Mouse (Mus musculus) 3T3-L1 (cell line): Measurements from ENCODE around the gene Bspry.

Experiments
- DNase-seq: peaks from one replicate; pipeline ENCODE4 v3.0.0-alpha.2; 2015; ENCODE audit warnings: low read depth, low spot score

The Bspry gene

DNA sequence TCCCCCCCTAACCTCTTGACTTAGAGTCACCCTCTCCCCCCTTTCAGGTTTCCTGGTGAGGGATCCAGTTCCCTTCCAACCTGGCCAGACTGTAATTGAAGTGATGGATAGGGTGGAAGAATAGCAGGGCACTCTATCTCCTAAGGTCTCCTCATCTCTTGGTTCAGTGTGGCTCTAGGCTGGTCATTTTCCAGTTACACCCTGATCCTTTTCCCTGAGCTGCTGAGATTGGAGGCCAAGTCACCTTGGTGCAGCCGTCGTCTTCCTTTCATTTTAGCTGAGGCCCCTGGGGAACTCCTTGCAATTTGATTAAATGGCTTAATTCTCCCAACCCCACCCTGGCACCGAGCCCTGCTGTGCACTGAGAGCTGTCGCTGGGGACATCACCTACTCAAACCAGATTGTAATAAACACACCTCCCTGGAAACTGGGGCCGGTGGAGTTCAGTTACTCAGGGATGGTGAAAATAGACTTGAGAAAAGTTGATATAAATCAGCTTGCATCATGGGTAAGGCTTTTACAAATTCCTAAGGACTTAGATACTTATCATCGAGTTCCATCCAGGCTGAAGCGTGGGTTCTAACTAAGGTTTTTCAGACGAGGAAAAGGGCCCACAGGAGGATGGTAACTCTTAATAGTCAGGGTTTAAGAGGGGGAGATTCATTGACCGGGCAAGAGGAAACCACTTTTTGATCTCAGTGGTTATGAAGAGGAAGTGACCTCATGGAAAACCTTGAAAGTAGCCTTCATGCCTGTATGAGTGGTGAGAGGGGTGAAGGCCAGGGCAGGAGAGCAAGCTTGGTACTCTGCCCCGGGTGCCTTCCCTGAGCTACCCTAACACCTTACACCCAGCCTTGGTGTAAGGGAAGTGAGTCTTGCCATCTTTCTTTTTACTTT is 1.1 kb downstream of the Bspry start:
- no peak for DNase-seq

DNA sequence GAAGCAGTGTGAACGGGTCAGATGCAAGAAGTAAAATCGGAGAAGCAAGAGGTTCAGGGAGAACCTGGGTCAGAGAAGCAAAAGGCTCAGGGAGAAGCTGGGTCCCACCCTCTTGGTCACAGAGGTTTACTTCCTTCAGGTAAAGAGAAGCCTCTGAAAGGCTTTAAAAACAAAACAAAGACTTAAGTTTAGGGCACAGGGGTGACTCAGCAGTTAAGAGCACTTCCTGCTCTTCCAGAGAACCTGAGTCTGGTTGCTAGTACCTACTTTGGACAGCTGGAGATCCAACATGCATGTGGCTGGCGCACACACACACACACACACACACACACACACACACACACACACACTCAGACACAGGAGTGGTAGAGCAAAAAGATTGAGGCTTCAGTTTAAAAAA is 5.1 kb downstream of the Bspry start:
- no peak for DNase-seq

DNA sequence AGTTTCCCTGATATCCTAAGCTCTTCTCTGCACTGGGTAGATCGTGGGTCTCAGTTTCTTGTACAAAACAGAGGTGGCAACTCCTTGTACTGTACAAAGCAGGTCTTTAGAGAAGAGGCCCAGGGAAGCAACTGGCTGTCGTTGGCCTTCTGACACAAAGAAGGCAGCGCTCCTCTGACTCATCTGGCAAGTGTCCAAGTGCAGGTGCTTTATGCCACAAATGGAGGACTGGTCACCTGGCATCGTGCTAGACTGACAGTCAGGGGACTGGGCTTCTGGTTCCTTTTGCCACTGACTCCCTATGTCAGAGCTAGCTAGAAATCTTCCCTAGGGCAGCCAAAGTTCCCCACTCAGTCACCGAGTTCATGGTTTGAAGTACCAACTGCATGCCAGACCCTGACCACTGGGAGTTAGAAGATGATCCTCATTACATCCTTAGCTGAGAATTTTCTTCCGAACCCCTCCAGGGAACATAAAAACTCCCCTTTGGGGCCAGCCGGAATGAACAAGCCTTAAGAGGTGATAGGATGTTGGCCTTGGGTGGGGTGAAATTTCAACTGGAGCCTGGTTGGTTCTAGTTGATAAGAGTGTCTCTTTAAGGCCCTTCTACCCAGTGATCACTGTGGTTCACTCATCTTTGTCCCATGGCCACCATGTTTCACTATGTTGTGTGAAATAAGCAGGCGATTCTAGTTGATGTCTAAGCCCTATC is 5.8 kb downstream of the Bspry start:
- DNase-seq, result no peak

DNA sequence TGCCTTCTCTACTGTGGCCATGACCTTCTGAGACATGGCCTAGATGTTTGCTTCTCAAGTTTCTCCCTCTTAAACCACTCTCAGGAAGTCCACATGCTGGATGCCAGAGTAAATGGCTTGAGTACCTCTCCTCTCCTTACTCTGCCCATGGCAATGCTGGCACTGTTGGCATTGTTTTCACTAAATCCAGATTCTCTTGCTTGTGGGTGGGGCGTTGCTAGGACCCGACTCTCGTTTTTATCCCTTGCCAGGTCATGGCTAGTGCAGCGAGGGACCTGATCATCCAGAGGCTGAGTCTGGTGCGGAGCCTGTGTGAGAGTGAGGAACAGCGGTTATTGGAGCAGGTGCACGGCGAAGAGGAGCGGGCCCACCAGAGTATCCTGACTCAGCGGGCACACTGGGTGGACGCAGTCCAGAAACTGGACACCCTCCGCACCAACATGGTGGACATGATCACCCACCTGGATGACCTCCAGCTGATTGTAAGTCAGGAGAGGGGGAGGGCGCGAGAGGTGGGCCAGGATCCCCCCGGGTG is 6.4 kb downstream of the Bspry start:
- DNase-seq, result no peak

DNA sequence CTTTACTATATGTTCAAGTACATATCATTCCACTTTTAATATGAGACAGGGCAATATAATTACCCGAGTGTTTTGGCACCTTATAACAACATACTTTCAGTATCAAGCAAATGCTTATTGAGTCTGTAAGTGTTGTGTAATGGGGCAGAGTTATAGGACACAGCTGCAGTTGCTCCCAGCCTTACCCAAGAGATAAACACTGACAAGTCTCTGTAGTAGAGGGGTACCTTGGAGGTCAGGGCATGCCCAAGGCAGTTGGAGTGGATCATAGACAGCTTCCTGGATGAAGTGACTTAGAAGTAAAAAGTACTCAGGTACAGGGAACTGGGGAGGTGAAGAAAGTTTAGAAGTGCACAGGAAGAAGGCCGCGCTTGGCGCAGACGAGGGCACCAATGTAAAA is 7.3 kb downstream of the Bspry start:
- no peak for DNase-seq

DNA sequence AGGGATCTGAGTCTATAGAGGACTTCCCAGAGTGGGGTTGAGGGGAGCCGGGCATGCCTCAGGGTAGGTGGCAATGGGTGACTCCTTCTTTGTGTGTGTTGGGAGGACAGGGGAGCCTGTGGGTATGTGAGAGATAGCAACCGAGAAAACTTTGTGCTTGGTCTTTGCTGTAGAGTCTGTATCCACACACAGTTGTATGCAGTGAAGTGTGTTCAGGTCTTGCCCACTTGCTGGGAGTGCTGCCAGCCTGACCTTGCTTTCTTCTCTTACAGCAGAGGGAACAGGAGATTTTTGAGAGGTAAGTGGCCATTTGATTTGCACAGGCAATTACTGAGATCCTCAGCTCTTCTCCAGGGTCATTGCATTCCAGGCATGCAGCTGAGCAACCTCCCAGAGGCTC is 8.1 kb downstream of the Bspry start:
- DNase-seq, result no peak

DNA sequence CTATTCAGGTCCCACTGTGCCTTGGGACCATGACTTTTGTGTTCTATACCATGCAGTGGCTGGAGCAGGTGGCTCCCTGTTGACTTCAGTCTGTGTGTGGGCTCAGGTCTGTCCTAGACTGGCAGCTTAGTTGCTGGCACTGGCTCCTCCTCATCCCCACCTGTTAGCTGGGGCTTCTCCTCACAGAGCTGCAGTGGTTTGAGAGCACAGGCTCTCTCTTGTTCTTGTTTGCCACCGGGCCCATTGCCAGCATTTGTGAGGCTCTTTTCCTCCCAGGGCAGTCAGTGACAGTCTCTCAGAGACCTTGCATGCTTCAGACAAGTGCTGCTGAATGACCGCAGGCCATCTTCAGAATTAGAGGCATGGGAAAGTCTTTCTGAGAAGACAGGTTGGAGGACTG is 12.8 kb downstream of the Bspry start:
- DNase-seq, result no peak

DNA sequence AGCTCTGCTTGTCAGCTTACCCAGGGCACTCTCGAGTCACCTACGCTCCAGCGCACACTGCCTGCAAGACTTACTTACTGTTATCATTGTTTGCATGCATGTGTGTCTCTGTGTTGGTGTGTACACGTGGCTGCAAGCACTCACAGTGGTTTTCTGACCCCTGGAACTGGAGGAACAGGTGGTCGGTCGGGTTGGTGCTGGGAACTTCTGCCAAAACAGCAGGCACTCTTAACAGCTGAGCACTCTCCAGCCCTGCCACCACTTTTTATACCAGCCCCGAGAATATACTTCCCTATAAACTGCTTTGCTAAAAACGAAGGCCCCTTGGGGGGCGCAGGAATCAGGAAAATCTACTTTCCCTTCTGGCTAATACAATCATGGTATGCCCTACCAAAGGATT is 14.4 kb downstream of the Bspry start:
- no peak for DNase-seq

DNA sequence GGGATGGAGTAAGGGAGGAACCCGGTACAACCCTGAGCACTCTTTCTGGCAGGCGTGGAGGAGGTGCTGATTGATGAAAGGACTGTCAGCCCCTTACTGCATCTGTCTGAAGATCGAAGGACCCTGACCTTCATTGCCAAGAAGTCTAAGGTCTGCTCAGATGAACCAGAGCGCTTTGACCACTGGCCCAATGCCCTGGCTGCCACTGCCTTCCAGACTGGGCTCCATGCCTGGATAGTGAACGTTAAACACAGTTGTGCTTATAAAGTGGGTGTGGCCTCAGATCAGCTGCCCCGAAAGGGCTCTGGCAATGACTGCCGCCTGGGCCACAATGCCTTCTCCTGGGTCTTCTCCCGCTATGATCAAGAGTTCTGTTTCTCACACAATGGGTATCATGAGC is 16.1 kb downstream of the Bspry start:
- peak; percentile 58 for DNase-seq

DNA sequence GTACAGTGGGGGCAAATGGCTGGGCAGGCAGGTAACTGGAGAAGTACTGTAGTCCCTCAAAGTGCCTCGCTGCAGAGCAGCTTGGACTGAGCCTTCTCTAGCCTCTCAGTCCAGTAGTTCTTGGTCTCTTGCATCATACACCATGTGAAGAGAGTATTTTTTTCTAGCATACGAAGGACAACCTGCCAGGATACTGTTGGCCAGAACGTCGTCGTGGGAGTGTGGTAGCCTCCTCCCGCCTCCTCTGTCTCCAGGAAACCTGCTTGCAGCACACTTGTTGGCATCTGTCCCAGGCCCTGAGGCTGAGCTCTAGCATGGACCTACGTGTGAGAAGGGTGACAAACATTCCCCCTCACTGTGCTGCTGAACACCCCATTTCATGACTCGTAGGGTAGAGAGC is 17.0 kb downstream of the Bspry start:
- peak; percentile 97 for DNase-seq

DNA sequence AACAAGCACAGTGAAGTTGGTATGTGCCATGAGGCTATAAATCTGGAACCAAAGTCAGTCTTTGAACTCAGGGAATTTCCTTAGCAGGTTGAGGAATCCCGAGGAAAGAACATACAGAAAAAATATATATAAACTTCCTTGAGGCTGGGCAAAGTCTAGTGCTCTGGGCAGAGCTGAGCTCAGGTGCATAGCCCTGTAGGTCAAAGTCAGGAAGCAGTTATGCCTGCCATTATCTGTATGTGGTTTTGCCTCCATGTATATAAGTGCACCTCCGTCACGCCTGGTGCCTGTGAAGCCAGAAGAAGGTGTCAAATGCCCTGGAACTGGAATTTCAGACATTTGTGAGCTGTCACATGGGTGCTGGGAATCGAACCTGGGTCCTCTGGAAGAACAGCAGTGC is 20.9 kb downstream of the Bspry start:
- DNase-seq, result no peak

DNA sequence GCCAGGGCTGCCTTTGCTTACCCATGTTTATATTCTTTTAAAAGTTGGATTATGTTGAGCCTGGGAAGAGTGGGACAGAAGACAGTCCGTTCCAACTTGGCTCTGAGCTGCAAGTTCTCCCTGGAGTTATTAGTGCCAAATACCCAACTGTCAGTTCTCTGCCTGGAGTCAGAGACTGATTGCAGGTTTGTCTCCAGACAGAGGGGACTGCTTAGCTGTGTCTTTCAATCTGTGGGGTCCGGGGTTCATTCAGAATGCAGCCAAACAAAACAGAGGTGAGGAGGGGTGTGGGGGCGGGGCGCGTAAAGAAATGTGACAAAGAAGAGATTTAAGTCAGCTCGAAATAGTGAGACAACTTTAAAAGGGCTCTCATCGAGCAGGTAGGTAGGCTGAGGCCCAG is 21.7 kb downstream of the Bspry start:
- peak; percentile 43 for DNase-seq

DNA sequence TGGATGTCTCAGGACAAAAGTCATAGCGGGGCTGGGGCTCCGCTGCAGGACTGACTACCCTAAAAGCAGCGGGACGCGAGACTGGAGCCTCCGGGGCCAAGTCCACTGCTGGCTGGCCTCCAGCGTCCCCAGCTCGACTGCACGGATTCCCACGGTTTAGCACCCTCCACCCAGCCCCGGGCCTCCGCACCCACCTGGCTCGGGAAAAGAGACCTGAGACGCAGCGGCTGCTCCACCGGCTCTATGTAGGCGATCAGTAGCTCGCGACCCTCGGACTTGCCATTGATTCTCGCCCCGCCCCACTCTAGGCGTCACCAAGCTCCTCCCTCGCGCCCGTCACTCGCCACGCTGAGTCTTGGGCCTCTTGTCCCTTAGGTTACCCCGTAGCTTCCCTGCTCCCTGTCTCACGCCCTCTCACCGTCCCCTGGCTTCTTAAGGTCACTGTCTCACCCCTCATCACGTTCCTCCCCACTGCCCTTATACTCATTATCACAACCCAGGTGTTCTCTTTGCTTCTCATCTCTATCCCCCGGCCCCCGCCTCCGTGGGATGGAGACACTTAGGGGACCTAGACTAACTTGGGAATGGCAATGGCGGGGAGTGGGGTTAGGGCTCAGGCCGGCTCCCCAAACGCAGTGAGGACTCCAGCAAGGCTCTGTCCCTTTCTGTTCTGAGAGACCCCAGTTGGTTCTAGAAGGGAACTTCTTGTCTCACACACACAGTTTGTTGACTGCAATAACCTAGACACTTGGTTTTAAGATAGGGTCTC is 22.3 kb downstream of the Bspry start:
- peak; percentile 91 for DNase-seq

DNA sequence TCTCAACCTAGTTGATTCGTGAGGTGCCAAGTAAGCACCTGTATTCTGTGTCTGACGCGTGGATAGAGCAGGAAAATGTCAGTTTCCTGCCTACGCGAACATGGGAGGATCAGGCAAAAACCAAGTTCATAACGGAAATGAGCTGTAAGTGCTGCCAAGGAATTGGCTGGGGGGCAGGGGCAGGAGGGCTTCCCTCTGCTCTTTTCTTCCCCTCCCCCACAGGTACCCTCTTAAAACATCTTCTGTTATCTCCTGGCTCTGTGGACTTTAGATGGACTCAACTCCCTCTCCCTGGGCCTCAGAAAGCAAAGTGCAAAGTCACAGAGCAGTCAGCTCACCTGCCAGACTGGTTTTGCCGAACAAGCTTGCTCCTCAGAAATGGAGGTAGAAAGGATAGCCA is 23.1 kb downstream of the Bspry start:
- DNase-seq, result no peak

DNA sequence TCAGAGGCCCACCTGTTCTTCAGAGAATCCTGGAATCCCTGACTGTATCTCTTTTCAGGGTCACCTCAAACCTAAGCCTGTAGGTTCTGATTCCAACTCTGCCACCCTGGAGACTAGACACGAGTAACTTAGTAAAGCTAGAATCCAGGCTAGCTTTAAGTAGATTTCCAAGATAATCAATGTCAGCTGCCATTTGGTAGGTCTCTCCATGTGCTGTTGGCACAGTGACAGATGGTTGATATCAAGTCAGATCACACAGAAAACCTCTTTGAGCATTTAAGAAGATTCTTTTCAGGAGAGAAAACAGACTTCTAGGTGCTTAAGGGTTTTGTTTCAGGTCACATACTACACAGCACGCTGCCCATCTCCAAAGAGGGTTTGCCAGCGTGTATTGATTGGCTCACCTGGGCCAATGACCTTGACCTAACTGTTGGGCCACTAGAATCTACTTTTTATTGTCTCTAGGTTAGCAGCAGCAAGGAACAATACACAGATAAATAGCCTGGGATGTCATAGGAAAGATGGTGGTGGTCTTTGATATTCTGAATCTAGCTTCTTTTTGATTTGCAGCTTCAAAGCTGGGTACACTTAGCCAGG is 23.6 kb downstream of the Bspry start, which contains the start of gene Hdhd3:
Hdhd3 (minus strand) TSS at position 94 of the 597 bp plus-strand sequence.
- DNase-seq, result no peak

DNA sequence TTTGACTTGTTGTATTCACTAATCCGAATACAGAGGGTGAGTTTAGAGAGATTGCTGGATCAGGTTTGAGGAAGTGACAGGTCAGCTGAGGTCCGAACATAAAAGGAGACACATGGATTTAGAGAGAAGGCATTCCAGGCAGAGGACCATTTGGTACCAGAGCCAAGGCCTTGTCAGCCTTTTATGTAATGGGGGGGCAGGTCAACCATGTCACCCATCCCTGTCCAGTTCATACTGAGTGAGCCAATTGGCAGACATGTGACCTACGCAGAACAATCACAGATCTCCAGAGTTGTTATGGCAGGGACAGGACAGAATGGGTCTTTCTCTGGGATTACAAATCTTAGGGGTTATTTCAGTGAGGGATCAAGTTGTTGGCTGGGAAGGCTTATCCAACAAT is 26.1 kb downstream of the Bspry start:
- no peak for DNase-seq

DNA sequence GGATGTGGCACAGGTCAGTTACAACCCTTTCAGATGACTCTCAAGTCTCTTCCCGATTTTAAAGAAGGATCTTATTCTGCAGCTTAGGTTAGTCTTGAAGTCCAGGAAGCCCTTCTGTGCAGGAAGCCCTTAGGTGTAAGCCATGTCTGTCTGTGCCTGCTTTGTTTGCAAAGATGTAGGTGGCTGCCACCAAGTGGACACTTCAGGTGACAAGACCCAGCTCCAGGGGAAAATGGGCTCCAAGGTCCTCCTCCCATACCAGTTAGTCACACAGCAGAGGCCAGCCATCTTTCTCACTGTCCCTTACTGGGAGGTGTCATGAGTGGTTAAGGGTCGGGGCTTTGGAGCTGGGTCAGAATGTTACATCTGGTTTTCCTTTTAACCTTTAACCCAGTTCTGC is 26.9 kb downstream of the Bspry start:
- DNase-seq, result peak; percentile 70

DNA sequence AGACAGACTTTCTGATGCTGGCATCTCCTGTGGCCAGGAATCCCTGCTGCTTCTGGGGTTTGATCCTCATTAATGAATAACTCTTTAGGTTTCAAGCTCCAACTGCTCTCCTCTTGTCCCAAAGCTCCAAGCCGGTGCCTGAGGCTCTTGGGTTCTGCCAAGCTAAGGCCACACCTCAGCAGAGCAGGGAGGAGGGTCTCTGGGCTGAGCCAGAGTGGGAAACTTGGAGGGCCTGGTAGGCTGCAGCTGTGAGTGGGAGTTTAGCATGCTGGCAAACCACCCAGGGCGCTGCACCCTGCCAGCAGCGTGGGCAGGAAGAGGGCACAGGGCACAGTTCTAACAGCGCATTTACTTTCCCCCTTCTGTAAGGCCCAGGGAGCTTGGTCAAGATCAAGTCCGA is 29.0 kb downstream of the Bspry start:
- no peak for DNase-seq

DNA sequence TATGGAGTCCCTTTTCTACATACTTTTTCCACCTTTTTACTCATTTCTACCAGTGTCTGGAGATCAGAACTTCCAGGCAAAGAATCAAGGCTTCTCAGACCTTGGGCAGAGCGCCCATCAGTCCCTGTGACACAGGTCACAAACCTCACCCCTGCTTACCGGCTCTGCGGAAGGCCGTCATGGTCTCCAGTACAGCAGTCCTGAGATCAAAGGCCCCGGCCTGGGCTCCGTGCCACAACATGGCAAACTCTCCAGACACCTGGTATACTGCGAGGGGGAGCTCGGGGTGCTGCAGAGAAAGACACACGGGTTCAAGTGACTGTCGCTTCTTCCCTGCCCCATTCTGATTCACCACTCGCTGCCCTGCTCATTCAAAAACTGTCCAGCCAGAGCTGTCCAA is 30.1 kb downstream of the Bspry start:
- DNase-seq, result no peak

DNA sequence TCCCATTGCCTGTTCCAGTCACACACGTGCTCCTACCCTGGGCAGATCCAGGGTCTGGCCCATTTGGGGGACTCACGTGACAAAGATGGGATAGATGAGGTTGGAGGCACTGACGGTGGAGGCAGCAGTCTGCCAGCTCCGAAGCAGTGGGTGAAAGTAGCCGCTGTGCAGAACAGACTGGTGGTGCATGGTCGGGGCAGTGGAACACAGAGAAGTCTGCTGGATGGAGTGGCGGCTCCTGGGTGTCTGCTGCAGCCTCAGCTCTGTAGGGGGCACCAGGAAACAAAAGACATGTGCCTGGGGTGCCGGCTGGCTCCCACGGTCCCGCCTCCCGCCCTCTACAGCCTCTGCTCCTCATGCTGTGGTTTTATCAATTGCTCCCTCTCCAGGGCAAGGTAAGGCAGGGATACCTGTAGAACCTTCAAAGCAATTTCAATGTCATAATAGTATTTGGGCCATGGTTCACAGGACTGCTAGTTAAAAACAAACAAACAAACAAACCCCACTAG is 34.2 kb downstream of the Bspry start:
- DNase-seq, result no peak

DNA sequence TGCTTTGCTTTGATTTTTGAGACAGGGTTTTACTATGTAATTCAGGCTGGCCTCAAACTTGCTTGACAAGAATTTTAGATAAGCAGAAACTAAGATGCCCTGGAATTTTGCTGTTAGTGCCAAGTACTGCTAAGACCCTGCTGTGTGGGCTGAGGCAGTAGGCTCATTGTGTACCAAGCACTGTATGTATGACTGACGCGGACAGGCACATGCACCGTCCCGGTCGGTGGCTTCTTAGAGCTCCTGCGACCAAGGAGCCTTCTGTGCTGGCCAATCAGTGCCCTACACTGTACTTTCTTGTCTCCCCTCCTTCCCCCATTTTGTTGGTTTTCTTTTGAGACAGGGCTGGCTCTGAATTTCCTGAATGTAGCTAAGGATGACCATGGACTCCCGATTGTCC is 35.1 kb downstream of the Bspry start:
- DNase-seq, result no peak
